Mouse (Mus musculus) layer of hippocampus, adult 2 months (tissue): ENCODE measurements around the gene Rft1. TPM values are rescaled to one million over a fixed set of nuclear protein-coding genes. Genes with fewer than 3 reads are reported as not detected.

ENCODE experiments used
- DNase-seq, 2 experiments: peaks; one replicate each; pipeline ENCODE4 v3.0.0; 2022; ENCODE audit warnings: low spot score in 2 of 2
- H3K27ac ChIP-seq: fragments of 200-600 bp; 2 replicates; pipeline ENCODE4 v1.8.1; 2022
- H3K4me3 ChIP-seq: fragments of 200-600 bp; 2 replicates; pipeline ENCODE4 v1.8.1; 2022; ENCODE audit warnings: mild to moderate bottlenecking
- CTCF ChIP-seq: fragments of 200-600 bp; conservative IDR thresholded peaks from 2 replicates; pipeline ENCODE4 v1.8.1; 2022; ENCODE audit warnings: antibody characterized with exemption, mild to moderate bottlenecking, moderate library complexity
- total RNA-seq, 2 experiments: library from RNA; stranded (reverse); gene quantifications; 2 replicates each; pipeline ENCODE4 v1.2.3; 2021

The Rft1 gene
- total RNA-seq, 2 experiments from 2014 or later = 10.8 to 12.0 TPM

GRCm38 (mm10) chr14:30635219-30635910, 18.8 kb upstream of the Rft1 start:
- TF ChIP-seq CTCF = no peak

DNA sequence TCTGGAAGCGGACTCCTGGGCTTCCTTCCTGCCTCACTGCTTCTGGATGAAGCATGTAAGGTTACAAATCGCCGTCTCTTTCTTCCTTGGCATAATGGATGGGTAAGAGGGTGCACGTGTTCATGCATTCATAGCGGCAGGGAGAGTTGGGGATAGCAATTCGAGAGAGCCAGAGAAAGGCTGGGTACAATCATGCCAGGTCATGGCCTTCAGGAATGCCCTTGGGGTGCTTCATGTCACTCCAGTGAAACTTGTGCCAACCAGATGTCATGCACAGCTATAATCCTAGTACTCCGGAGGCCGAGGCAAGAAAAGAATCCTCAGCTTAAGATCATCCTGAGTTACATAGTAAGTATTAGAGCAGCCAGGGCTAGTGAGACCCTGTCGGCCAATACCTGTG, 17.7 kb upstream of the Rft1 start:
- Histone ChIP-seq H3K4me3 (no peak overlapping the region), H3K27ac (no peak overlapping the region)
- no peak for TF ChIP-seq CTCF

More at GRCm38 (mm10) chr14:30635219-30635910, 18.8 kb upstream of the Rft1 start:
- no peak overlapping the region for H3K27ac ChIP-seq
- H3K4me3 ChIP-seq = no peak overlapping the region
- DNase-seq = no peak

GRCm38 (mm10) chr14:30637087-30637486, 17.1 kb upstream of the Rft1 start:
- TF ChIP-seq CTCF = no peak
- Histone ChIP-seq H3K27ac (no peak overlapping the region), H3K4me3 (no peak overlapping the region)
- DNase-seq = no peak

More for the DNA sequence above, 17.7 kb upstream of the Rft1 start:
- DNase-seq = no peak

GRCm38 (mm10) chr14:30638009-30638408, 16.2 kb upstream of the Rft1 start:
- Histone ChIP-seq H3K4me3 (no peak overlapping the region), H3K27ac (no peak overlapping the region)
- DNase-seq = no peak
- TF ChIP-seq CTCF = no peak

GRCm38 (mm10) chr14:30638686-30639085, 15.5 kb upstream of the Rft1 start:
- no peak for DNase-seq
- TF ChIP-seq CTCF = no peak
- no peak overlapping the region for H3K27ac ChIP-seq
- no peak overlapping the region for H3K4me3 ChIP-seq

GRCm38 (mm10) chr14:30641748-30642147, 12.4 kb upstream of the Rft1 start:
- H3K27ac ChIP-seq = no peak overlapping the region
- H3K4me3 ChIP-seq = no peak overlapping the region
- TF ChIP-seq CTCF = no peak
- DNase-seq = no peak

DNA sequence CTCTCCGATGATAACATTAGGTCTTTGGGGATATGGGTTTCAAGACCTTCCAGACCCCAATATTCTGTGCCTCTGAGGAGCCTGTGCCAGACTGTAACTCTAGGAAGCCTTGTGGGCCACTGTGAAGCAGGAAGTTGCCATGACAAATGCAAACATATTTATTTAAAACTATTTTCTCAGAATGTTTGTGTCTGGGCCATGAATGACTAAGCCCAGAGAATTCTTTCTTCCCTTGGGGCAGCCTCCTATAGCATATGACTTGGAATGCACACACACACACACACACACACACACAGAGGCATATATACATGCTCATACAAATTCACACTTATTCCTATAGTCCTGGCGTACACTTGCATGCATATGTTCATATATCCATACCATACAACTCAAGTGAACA, 10.1 kb upstream of the Rft1 start:
- no peak for TF ChIP-seq CTCF

DNA sequence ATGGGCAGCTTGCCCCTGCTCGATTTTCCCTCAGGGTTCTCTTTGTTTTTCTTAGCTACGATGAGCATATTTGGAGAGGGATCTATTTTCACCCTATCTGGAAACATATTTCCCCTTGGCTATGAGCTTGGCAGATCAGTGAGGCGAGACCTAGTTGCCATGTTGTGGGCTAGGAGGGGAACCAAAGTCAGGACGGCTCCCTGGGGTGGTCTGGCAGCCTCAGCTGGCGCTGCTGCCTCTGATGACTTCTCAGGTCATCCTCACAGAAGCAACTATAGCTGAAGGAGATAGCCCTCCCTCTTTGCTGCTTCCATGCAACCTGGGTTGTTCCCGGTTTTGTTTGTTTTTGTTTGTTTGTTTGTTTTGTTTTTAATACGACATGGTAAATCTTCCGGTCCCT, 9.1 kb upstream of the Rft1 start:
- DNase-seq = no peak
- Histone ChIP-seq H3K4me3 (no peak overlapping the region), H3K27ac (no peak overlapping the region)
- no peak for TF ChIP-seq CTCF

More for the DNA sequence above, 10.1 kb upstream of the Rft1 start:
- Histone ChIP-seq H3K4me3 (no peak overlapping the region), H3K27ac (no peak overlapping the region)
- DNase-seq = no peak

DNA sequence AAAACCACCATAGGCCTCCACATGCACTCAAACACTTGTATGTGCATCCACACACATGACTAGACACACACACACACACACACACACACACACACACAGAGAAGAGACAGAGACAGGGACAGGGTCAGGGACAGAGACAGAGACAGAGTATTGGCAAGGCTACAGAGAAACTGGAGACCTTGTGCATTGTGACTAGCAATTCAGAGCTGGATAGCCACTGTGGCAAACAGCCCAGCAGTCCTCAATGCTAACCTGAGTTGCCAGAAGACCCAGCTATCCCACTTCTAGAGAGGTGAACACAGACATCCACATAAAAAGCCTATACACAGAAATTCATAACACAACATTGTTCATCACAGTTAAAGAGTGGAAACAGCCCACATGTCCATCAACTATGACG, 7.7 kb upstream of the Rft1 start:
- H3K27ac ChIP-seq = no peak overlapping the region
- TF ChIP-seq CTCF = no peak
- no peak overlapping the region for H3K4me3 ChIP-seq
- no peak for DNase-seq

- Histone ChIP-seq H3K4me3 (no peak overlapping the region), H3K27ac (no peak overlapping the region)
- TF ChIP-seq CTCF = no peak
- DNase-seq = no peak
Observed at GRCm38 (mm10) chr14:30648478-30648877, 5.7 kb upstream of the Rft1 start.

GRCm38 (mm10) chr14:30649745-30650144, 4.4 kb upstream of the Rft1 start:
- no peak for TF ChIP-seq CTCF
- Histone ChIP-seq H3K4me3 (no peak overlapping the region), H3K27ac (peak overlapping the region; percentile 28; the same call in 1 of the 2 replicates)
- DNase-seq = no peak

DNA sequence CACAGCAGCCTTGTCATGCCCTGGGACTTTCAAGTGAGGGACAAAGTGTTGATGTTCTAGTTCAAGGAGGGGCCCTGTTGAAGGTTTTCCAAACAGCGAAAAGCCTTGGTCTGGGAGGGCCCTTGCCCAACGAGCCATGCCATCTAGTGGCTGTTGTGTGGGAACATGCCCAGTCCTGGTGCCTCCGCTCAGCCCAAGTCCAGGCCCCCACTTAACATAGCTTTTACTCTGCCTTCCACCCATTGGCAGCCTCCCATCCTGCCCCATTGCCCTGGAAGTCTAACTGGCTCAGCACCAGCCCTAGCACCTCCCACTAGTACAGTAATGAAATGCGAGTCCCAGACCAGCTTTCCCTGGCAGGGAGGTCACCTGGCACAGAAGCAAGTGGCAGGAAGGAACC, 3.2 kb upstream of the Rft1 start:
- TF ChIP-seq CTCF = peak; percentile 70
- DNase-seq = peak; percentile 41 to 60
- no peak overlapping the region for H3K4me3 ChIP-seq
- peak overlapping the region; percentile 24; the same call in 1 of the 2 replicates for H3K27ac ChIP-seq

GRCm38 (mm10) chr14:30654691-30655228, 600 bp downstream of the Rft1 start:
- Histone ChIP-seq H3K27ac (peak overlapping the region; percentile 91), H3K4me3 (peak overlapping the region; percentile 98)
- 0 out of 2 replicates have a peak, but pooled peaks have one; percentile 13 for TF ChIP-seq CTCF
- DNase-seq = no peak

DNA sequence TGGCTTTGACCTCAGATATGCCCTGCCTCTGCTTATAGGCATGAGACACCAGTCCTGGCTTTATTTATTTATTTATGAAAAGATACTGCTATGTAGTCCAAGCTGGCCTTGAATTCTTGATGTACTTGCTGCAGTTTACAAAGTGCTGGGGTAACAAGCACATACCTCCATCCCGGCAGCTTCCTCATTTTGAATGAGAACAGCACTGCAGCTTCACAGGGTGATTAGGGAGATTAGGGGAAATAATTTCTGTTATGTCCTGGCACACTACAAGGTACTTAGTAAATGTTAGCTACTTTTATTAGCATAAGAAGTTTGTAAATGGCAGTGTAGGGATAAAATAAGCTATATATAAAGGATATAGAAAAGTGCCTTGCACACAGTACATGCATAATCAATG, 1.4 kb downstream of the Rft1 start:
- DNase-seq = no peak
- Histone ChIP-seq H3K4me3 (no peak overlapping the region), H3K27ac (no peak overlapping the region)
- no peak for TF ChIP-seq CTCF
